Mouse (Mus musculus): ENCODE data around the gene Slc26a10.
"Not testable (repeated sequence)": the region's sequence is repeated elsewhere in the genome, so short reads cannot be mapped to it uniquely, and the experiment has no call there.

Gene Slc26a10

DNA sequence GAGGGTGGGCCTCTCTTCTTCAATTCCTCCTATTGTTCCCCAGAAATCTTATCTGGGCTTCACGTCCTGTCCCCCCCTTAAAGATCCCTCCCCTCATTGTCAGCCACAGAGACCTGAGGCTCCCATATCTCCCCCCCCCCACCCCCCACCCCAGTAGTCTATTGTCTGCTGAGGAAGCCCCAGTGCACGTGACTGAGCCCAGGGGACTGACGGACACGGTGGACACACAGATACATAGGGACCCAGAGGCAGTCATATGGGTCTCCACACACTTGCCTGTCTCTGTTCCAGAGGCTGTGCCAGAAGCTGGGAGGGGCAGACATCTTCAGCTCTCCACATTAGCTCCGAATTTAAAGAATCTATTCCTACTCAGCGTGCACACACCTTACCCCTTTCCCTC, 1.1 kb upstream of the Slc26a10 start:
- no peak for DNase-seq

DNA sequence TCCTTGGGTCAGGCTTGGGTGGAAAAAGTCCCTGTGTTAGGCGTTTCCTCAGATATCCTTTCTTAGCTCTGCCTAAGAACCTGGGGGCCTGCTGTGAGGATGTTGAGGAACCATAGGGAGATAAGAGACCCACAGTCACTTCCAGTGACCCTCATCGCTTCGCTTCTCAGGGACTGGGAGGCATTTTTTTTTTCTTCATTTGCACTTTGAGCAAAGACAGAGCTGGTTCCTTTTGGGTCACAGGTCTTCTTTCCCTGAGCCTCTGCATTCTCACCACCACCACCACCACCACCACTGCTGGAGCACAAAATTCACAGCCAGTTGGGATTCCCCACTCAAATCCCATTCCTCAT, 226 bp upstream of the Slc26a10 start:
- DNase-seq, result no peak

DNA sequence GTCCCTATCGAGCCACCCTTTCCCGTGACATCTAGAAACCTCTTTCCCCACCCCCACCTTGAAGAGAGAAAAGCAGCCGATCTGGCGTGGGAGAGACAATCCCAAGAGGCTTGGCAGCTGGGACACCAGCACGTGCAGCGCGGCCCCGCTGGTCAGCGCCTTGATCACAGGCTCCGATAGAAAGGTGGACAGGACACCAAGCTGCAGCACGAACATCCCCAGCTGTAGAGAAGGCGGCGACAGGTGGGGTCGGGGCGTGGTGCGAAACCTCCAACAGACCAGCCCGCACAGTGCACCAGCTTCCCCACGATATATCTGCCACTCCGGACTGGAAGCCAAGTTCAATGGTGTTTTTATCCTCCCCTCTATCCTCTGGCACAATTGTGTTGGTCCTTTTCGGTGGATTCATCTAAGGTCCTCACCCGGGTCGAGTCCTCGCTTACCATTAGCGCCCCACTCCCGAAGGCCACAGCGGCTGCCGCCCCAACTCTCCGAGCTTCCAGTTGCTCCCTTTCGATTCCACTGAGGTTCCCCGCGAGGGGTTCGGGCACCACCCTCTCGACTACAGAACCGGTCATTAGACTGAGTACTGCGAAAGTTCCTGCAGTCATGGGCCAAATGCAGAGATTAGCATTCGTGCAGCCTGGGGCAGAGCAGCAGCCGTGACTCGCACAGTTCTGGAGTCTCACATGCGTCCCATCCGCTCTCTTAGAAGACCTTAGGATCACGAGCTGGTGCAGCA, 2.0 kb downstream of the Slc26a10 start:
- DNase-seq, result no peak

DNA sequence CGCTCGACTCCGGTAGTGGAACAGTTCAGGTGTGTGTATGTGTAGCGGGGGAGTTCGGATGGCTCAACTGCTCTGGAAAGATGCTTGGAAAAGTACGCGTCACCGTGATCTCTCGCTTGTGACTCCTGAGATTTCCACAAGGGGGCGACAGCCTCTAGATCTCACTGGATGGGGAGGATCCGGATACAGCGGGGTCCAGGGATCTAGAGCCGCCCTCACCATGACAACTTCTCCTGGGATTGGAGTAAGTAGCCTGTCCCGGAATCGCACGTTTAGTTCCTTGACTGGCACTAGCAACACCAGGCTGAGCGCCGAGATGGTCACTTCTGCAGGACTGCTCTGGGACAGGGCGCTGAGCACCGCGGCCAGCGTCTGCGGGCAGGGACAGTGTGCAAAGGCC, 2.7 kb downstream of the Slc26a10 start:
- DNase-seq, result peak; percentile 69 to 86

DNA sequence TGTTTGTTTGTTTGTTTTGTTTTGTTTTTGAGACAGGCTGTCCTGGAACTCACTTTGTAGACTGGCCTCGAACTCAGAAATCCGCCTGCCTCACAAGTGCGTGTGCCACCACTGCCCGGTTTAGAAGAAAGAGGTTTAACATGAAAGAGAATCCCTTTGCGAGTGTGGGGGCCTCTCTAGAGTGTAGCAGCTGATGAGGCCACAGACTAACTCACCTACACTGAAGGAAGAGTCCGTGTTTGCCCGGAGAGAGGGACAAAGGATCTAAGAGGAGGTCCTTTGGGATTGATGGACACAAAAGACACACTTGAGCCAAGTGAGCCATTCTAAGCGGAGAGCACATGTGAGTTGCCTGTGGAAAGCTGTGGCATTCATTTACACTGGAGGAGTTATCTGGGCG, 3.2 kb downstream of the Slc26a10 start:
- DNase-seq, result no peak

DNA sequence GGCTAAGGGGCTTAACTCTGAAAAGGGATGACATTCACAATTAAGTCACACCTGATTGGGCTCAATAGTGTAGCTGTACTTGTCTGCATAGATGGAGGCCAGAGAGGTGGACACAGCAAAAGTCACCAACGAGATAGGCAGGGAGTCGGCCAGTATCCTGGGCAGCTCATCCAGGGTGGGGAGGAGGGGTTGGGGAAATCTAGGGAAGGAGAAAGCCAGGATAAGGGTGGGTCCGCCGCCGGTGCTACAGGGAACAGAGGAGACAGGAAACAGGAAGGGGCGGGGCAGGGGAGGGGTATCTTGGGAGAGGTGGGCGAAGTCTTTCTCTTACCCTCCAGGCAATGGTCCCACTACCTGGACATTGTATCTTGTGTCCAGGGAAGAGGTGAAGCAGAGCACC, 3.7 kb downstream of the Slc26a10 start:
- no peak for DNase-seq

DNA sequence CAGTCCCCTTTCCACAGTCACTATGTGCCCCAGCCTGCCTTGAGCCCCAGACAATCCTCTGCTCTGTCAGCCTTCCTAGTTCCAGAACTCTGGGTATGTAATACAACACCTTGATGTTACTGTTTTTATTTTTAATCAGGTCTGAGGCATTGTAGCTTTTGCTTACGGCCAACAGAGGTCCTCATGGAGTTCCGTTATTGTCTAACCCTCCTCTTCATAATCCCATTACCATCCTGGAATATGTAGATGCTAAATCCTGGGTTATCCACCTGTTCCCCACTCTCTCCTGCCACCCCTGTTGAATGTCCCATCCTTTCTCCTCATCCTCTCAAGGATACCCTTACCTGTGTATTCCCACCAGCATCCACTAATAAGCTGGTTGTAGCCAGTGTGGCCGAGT, 4.2 kb downstream of the Slc26a10 start:
- no peak for DNase-seq

DNA sequence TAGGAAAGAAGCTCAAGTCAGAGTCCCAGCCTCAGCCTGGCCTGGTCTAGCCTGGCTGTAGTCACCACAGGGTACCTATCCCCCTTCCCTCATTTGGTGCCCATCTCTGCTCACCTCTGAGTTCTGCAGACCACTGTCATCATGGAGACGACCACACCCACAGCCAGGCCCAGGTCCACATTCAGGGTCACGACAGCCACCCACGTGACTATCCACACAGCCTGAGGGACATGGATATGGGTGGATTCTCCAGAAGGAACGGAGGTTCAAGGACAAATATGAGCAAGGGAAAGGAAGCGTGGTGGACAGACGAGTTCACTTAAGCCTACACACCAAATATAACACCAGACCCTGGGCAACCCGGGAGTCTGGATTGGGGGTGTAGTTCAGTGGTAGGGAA, 6.3 kb downstream of the Slc26a10 start:
- DNase-seq, result no peak

DNA sequence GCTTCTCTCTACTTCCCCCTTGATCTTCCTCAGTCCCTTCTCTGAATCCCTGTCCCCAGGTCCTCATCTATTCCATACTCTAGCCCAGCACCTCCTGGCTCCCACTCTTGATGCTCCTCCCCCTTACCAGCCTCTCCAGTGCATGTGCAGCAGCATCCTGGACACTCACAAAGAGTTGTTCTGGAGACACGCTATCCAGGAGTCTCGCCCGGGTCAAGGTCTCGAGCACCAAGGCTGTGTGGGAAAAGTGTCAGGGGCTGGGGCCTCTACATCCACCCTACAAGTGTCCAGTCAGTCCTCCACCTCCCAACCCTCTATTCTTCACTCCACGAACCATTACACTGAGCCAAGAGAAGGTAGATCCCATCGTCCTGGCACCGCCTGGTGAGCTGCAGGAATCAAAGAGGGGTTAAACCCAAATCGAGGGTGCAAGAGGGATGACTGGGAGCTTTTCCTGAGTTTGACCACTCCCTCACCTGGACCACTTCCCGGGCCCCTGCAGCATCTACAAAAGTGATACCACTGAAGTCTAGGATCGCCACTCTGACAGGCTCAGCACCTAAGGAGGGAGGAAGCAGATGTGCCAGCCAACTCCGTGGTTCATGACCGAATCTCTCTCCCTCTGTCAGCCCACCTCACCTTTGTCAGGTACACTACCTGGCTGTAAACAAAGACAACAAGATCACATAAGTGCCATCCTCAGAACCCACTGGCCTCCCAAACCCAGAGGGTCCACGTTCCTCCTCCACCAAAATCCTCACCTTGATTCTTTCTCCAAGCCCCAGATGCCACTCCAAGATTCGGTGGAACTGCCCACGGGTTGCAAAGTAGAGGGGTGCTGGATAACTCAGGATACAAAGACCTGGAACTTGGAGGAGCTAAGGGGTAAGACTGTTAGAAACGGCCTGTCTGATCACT, 7.0 kb downstream of the Slc26a10 start:
- no peak for DNase-seq

DNA sequence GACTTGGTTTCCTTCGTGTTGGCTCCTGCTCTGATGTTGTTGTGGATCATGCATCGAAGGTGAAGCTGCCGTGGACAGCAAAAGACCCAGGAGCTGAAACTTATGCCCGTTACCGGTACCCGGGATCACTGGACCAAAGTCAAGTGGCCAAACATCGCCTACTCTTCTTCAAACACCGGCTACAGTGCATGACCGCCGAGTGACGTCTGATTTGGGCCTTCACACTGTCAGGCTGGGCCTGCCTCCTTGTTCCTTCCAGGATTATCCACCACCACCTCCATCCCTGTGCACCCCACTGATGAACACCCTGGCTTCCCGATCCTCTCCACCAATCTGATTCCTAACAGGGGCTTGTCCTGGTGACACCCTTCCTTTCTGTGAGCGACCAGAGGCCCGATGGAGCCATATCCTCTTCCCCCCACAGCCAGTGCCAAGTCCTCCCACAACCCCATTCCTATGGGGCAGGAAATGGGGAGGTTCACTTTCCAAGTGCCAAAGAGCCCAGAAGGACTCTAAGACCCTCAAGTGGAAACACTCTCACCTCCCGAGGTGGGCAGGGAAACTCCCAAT, 8.7 kb downstream of the Slc26a10 start:
- no peak for DNase-seq

DNA sequence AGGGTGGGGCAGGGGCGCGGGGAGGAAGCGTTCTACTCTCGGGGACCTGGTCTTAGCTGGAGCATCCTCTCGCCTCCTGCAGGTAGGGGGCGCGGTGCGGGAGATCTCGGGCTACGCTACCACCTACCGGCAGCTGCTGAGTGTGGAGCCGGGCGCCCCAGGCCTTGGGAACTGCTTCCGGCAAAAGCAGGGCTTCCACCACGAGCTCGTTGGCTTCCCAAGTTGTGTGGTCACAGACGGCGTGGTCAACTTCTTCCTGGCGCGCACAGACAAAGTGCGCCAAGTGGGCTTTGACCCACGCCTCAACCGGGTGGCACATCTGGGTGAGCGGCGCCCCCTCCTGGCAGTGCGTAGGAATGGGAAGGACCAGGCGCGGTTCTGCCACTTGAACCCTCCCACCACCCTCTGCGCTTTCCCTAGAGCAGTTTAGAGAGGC, 9.6 kb downstream of the Slc26a10 start:
- DNase-seq, result peak; percentile 76 to 90

DNA sequence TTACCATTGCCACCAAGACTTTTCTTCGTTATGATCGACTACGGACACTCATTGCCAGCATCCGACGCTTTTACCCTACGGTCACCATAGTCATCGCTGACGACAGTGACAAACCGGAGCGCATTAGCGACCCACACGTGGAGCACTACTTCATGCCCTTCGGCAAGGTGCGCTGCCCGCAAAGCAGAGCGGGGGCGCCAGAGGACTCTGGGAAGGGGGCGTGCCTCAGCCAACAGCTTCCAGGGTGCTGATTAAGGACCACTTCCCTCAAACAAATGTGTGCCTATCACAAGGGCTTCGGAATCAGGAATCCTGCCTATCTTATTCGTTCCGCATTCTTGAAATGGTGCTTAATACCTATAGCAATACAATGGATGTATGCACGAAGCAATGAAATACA, 10.4 kb downstream of the Slc26a10 start:
- peak in 1 of 2 experiments; percentile 53 for DNase-seq

DNA sequence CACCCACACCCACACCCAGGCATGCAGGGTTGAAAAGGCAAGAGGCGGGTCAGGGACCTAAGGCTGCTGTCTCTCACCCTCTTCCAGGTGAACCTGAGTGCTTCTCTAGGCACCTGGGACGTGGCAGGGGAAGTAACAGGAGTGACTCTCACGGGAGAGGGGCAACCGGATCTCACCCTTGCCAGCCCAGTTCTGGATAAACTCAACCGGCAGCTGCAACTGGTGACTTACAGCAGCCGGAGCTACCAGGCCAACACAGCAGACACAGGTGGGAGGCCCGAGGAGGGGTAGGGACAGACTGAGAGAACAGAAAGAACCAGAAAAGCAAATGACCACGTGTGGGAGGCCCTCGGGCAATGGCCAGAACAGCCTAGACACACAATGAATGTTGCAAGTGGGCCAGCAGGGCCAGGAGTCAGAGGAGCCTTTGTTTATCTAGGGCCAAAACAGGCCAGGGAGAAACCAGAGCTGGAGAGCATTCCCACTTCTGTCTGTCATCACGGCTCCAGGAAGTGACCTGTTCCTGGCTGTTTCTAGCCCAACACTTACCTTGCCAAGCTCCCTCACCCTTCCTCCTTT, 12.7 kb downstream of the Slc26a10 start:
- DNase-seq, result no peak

DNA sequence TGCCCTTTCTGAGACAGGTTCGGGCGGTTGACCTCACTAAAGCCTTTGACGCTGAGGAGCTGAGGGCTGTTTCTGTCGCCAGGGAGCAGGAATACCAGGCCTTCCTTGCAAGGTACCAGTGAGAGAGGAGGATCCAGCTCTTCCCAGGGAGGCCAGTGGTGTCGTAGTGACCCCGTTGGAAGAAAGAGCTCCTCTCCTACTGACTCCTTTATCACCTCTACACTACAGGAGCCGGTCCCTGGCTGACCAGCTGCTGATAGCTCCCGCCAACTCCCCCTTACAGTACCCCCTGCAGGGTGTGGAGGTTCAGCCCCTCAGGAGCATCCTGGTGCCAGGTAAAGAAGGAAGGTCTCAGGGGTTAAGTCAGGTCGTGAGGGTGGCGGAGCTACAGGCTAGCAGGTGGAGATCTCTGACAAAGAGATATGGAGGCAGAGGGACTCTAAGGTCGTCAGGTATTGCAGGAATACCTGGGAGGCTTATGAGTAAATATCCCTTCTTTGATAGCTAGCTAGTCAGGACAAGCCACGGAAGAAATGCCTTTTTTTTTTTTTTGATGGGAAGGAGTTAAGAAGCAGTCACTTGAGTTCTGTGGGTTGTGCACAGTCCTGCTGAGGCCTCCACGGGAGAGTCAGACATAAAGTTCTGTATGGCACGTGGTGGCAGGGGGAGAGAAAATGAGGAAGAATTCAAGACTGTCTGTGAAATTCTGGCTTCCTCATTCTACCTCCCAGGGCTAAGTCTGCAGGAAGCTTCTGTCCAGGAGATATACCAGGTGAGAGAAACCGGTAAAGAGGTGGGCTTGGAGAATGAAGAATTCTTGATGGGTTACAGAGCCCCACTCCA, 13.5 kb downstream of the Slc26a10 start:
- DNase-seq, result no peak

DNA sequence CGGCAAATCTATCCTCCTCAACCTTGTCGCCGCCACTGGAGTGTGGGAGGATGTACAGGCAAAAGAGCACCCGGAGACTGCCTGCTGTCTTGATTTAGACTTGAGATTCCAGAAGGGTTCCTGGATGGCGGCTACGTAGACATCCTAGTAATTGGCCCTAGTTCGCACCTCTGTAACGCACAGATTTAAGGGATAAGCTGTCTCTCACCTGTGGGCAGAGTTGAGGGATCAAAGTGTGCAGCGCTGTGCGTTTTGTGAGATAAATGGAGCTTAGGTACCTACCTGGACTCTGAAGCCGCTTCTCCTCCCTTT, 14.1 kb downstream of the Slc26a10 start:
- no peak for DNase-seq

DNA sequence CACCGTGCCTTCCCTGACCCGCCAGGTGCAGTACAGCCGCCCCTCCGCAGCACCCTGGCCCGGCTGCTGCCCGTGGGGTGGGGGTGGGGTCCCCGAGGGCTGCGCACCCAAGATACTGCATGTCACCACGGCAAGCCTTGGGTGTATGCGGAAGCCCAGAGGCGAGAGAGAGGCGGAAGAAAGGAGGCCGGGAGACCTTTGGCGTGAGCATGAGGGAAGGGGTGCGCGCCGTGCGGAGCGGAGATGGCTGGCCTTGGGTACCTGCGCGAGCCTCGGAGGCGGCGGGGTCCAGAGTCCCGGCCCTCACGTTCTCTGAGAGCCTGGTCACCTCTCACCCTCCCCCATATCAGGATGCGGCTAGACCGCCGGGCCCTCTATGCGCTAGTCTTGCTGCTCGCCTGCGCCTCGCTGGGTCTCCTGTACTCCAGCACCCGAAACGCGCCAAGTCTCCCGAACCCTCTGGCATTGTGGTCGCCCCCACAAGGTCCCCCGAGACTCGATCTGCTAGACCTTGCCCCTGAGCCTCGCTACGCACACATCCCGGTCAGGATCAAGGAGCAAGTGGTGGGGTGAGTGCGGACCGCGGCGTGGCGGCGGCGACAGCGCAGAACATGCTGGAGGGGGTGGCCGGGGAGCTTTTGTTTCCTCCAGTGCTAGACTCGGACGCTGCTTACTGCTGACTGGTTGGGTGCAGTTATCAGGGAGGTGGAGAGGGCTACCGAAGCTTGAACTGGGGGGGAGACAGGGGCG, 14.6 kb downstream of the Slc26a10 start:
- peak in 1 of 2 experiments; percentile 49 for DNase-seq

DNA sequence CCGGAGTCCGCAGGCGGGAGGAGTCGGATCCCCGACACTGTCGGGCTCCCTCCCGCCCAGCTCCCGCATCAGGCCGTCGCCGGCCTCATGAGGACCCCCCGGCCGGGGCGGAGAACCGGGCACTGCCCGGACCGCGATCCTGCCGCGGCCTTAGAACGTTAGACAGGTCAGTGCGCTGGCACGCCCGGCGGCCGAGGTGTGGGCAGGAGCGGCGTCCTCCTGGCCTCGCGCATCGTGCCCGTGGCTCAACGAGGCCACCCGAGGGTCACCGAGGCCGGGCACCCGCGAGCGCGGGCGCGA, 15.1 kb downstream of the Slc26a10 start:
- DNase-seq, result peak in 1 of 2 experiments; percentile 53

DNA sequence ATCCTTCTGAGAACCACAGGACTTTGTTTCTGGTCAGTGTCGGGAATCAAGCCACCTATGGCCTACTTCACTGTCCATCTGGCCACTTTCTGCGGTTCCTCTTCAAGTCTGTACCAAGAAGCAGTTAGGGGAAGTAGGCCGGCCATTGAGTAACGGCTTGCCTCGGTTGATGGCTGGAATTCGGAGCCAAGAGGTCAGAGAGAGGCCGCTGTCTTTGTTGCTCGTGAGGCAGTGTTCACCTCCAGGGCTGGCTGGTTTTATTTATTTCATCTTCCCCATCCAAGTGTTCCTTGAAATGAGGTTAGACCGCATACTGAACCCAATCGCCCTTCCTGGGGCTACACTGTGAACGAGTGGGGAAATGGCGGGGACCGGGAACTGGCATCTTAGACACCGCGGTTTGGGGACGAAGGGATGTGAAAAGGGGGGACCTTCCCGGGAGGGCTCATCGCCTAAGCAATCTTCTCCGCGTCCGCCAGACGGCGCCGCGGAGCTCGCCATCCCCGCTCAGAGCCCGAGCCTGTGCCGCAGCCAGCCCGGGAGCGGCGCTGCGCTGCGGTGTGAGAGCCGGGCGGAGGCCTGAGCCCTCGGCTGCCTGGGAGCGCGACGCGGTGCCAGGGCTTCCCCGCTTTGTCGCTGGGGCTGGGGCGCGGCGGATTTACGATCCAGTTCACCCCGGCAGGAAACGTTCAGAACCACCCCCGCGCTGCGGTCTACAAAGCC, 15.7 kb downstream of the Slc26a10 start, which contains the start of gene B4galnt1:
Gene B4galnt1, plus strand, starts transcription at position 595 of the 723 bp plus-strand sequence.
- DNase-seq, result peak; percentile 64 to 83

DNA sequence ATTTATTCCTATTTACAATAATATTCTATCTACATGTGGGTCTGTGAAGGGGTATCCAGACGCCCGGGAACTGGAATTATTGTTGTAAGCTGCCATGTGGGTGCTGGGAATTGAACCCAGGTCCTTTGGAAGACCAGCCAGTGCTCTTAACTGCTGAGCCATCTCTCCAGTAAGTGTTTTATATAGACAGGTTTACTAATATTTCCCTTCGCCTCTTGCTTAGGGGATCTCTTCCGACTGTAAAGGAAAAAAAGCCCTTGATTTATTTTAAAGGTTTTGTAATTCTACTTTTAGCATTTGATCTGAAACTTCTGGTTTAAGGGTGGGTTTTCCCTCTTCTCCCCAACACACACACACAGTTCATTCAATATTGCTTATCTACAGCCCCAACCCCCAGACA, 16.3 kb downstream of the Slc26a10 start:
- DNase-seq, result no peak

DNA sequence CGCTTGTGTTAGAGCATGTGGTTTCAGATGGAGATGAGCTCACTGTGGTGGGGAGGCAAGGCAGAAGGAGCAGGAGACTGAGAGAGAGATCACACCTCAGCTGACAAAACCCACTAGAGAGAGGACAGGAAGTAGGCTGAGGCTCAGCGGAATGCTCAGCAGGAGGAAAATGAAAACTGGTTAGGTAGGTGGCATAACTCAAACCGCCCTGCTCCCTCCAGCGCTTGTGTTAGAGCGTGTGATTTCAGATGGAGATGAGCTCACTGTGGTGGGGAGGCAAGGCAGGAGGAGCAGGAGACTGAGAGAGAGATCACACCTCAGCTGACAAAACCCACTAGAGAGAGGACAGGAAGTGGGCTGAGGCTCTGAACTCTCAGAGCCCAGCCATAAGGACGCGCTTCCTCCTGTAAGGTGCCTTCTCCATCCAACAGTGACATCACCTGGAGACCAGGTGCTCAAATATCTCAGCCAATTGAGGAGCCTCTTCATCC, 17.6 kb downstream of the Slc26a10 start:
- not testable (repeated sequence) for DNase-seq

DNA sequence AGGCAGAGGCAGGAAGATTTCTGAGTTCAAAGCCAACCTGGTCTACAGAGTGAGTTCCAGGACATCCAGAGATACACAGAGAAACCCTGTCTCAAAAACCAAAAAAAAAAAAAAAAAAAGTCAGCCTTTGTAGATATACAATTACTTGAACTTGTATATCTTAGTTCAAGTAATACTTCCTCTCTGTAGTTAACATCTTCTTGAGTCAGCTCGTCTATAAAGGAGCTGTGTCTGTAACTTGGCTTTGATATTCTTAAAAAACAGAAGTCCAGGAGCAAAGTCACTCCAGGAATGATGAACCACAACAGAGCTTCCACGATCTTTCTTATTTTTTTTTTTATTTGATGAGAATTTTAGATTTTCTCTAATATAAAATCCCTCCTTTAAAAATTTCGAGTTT, 19.7 kb downstream of the Slc26a10 start:
- DNase-seq, result no peak
